Mouse (Mus musculus) heart, embryonic 12.5 days (tissue): ENCODE data around the gene Klhdc8b. TPM values are rescaled to one million over a fixed set of nuclear protein-coding genes. Genes with fewer than 3 reads are reported as not detected.
A peak's percentile ranks its signal among the peaks of the same experiment; 100 is the strongest.

ENCODE experiments used
- ATAC-seq: fragments of 200-750 bp; cut with Nextera tagmentation; 2 replicates; pipeline ENCODE4 v1.8.0; 2017; ENCODE audit warnings: moderate TSS enrichment, moderate library complexity; ENCODE audit not compliant: insufficient number of reproducible peaks, low FRiP score
- H3K27ac ChIP-seq: fragments of 300-500 bp; sonication (generic); 2 replicates; pipeline ENCODE4 v1.5.1; 2016; ENCODE audit warnings: mild to moderate bottlenecking, moderate library complexity; ENCODE audit not compliant: poor library complexity, severe bottlenecking
- H3K27me3 ChIP-seq: fragments of 300-500 bp; sonication (generic); replicated peaks from 2 replicates; pipeline ENCODE4 v1.6.1; 2016; ENCODE audit warnings: mild to moderate bottlenecking, moderate library complexity
- H3K36me3 ChIP-seq: fragments of 300-500 bp; sonication (generic); 2 replicates; pipeline ENCODE4 v1.6.1; 2016; ENCODE audit warnings: mild to moderate bottlenecking, moderate library complexity
- H3K4me1 ChIP-seq: fragments of 300-500 bp; sonication (generic); replicated peaks from 2 replicates; pipeline ENCODE4 v1.6.1; 2016; ENCODE audit warnings: mild to moderate bottlenecking
- H3K4me2 ChIP-seq: fragments of 300-500 bp; sonication (generic); 2 replicates; pipeline ENCODE4 v1.6.1; 2016; ENCODE audit warnings: mild to moderate bottlenecking, moderate library complexity
- H3K4me3 ChIP-seq: fragments of 300-500 bp; sonication (generic); 2 replicates; pipeline ENCODE4 v1.5.1; 2016; ENCODE audit warnings: mild to moderate bottlenecking
- H3K9ac ChIP-seq: fragments of 300-500 bp; sonication (generic); 2 replicates; pipeline ENCODE4 v1.6.1; 2016; ENCODE audit warnings: mild to moderate bottlenecking, moderate library complexity
- H3K9me3 ChIP-seq: fragments of 300-500 bp; sonication (generic); replicated peaks from 2 replicates; pipeline ENCODE4 v1.6.1; 2016; ENCODE audit warnings: mild to moderate bottlenecking, moderate library complexity
- WGBS: fragments of 180-500 bp; shearing (Covaris S2); methylation state at CpG from one replicate; pipeline ENCODE4 v1.1.7; 2016; 5-methylcytosine and 5-hydroxymethylcytosine counted together
- polyA plus RNA-seq: library from polyadenylated mRNA; unstranded; fragments of >200 nt; fragmentation: Nextera tagmentation; extraction: Ambion mirVana; gene quantifications from 2 replicates; pipeline ENCODE4 v1.2.1, GENCODE M21; 2016

Klhdc8b gene
- 96.5 and 99.1 TPM in 2 replicates for polyA plus RNA-seq

- peak within 1 kb of the TSS; percentile 84 for H3K9ac ChIP-seq
- H3K36me3 ChIP-seq, result peaks cover 39% of the 10 kb centered on the region
- H3K9me3 ChIP-seq, result no peaks in the 10 kb centered on the region
- H3K27me3 ChIP-seq, result no peaks in the 10 kb centered on the region; the same call in 1 of the 2 replicates
- H3K4me2 ChIP-seq, result peak within 1 kb of the TSS; percentile 96
- H3K4me3 ChIP-seq, result peak within 1 kb of the TSS; percentile 80
- ATAC-seq, result no peak
- 21% methylated on average over 11 of the region's 11 CpGs for WGBS
- peaks cover 15% of the 10 kb centered on the region for H3K4me1 ChIP-seq
- H3K27ac ChIP-seq, result peak within 1 kb of the TSS; percentile 82
Observed at GRCm38 (mm10) chr9:108461181-108461631, at the start of gene Klhdc8b. Gene Klhdc8b (minus strand): TSS chr9:108461581.

GRCm38 (mm10) chr9:108508776-108509175 is 47.4 kb upstream of the Klhdc8b start:
- peak overlapping the region; percentile 91 for H3K4me2 ChIP-seq
- H3K9me3 ChIP-seq, result no peaks in the 10 kb centered on the region
- H3K27ac ChIP-seq, result no peak overlapping the region
- no peaks in the 10 kb centered on the region for H3K27me3 ChIP-seq
- peaks cover 46% of the 10 kb centered on the region for H3K36me3 ChIP-seq
- peaks cover 14% of the 10 kb centered on the region for H3K4me1 ChIP-seq
- H3K4me3 ChIP-seq, result peak overlapping the region; percentile 76
- no peak for ATAC-seq
- 82% methylated on average over 7 of the region's 7 CpGs for WGBS
- peak overlapping the region; percentile 84 for H3K9ac ChIP-seq

- Histone ChIP-seq H3K27ac (peak within 1 kb of the TSS; percentile 49), H3K4me2 (peak within 1 kb of the TSS; percentile 91), H3K4me1 (peaks cover 14% of the 10 kb centered on the region), H3K27me3 (no peaks in the 10 kb centered on the region), H3K9ac (peak within 1 kb of the TSS; percentile 84), H3K4me3 (peak within 1 kb of the TSS; percentile 76), H3K36me3 (peaks cover 45% of the 10 kb centered on the region), H3K9me3 (no peaks in the 10 kb centered on the region)
- WGBS, result under 1% methylated on average over 37 of the region's 37 CpGs
- ATAC-seq, result peak; percentile 96
Observed at GRCm38 (mm10) chr9:108507619-108508434, 46.4 kb upstream of the Klhdc8b start, which contains the start of gene Qars. Gene Qars (plus strand): TSS chr9:108507706.

GRCm38 (mm10) chr9:108506901-108507300 is 45.5 kb upstream of the Klhdc8b start:
- Histone ChIP-seq H3K9ac (no peak overlapping the region), H3K27me3 (no peaks in the 10 kb centered on the region), H3K4me2 (peak overlapping the region; percentile 91; the same call in 1 of the 2 replicates), H3K27ac (no peak overlapping the region), H3K4me1 (peaks cover 14% of the 10 kb centered on the region), H3K4me3 (no peak overlapping the region), H3K36me3 (peaks cover 44% of the 10 kb centered on the region), H3K9me3 (no peaks in the 10 kb centered on the region)
- ATAC-seq, result no peak
- WGBS, result 84% methylated on average over 7 of the region's 7 CpGs

GRCm38 (mm10) chr9:108499943-108500342 is 38.6 kb upstream of the Klhdc8b start:
- no peaks in the 10 kb centered on the region for H3K4me1 ChIP-seq
- H3K9me3 ChIP-seq, result no peaks in the 10 kb centered on the region
- peaks cover 87% of the 10 kb centered on the region for H3K36me3 ChIP-seq
- H3K4me2 ChIP-seq, result no peak overlapping the region
- no peaks in the 10 kb centered on the region for H3K27me3 ChIP-seq
- no peak overlapping the region for H3K4me3 ChIP-seq
- no peak overlapping the region for H3K27ac ChIP-seq
- H3K9ac ChIP-seq, result no peak overlapping the region
- no peak for ATAC-seq
- WGBS, result 86% methylated on average over 15 of the region's 15 CpGs

GRCm38 (mm10) chr9:108499231-108499630 is 37.9 kb upstream of the Klhdc8b start:
- Histone ChIP-seq H3K9ac (no peak overlapping the region), H3K27ac (no peak overlapping the region), H3K4me2 (no peak overlapping the region), H3K4me1 (no peaks in the 10 kb centered on the region), H3K9me3 (no peaks in the 10 kb centered on the region), H3K4me3 (no peak overlapping the region), H3K27me3 (no peaks in the 10 kb centered on the region), H3K36me3 (peaks cover 94% of the 10 kb centered on the region)
- no peak for ATAC-seq
- WGBS, result 93% methylated on average over 7 of the region's 7 CpGs

GRCm38 (mm10) chr9:108494905-108495304 is 33.5 kb upstream of the Klhdc8b start:
- WGBS, result 81% methylated on average over 10 of the region's 10 CpGs
- ATAC-seq, result no peak
- Histone ChIP-seq H3K27ac (no peak overlapping the region), H3K9ac (no peak overlapping the region), H3K9me3 (no peaks in the 10 kb centered on the region), H3K4me1 (peaks cover 19% of the 10 kb centered on the region), H3K4me3 (no peak overlapping the region), H3K4me2 (no peak overlapping the region), H3K27me3 (no peaks in the 10 kb centered on the region), H3K36me3 (peaks cover 81% of the 10 kb centered on the region)

- peaks cover 25% of the 10 kb centered on the region for H3K4me1 ChIP-seq
- 95% methylated on average over 19 of the region's 19 CpGs for WGBS
- no peak overlapping the region for H3K4me3 ChIP-seq
- ATAC-seq, result no peak
- H3K9ac ChIP-seq, result no peak overlapping the region
- H3K27ac ChIP-seq, result no peak overlapping the region
- H3K36me3 ChIP-seq, result peaks cover 81% of the 10 kb centered on the region
- H3K27me3 ChIP-seq, result no peaks in the 10 kb centered on the region
- H3K4me2 ChIP-seq, result no peak overlapping the region
- H3K9me3 ChIP-seq, result no peaks in the 10 kb centered on the region
Observed at GRCm38 (mm10) chr9:108494146-108494825, 32.9 kb upstream of the Klhdc8b start.

- 95% methylated on average over 8 of the region's 8 CpGs for WGBS
- no peak for ATAC-seq
- H3K27me3 ChIP-seq, result no peaks in the 10 kb centered on the region
- no peak overlapping the region for H3K9ac ChIP-seq
- no peak overlapping the region for H3K4me2 ChIP-seq
- H3K4me1 ChIP-seq, result peaks cover 26% of the 10 kb centered on the region
- H3K27ac ChIP-seq, result no peak overlapping the region
- H3K36me3 ChIP-seq, result peaks cover 81% of the 10 kb centered on the region
- no peak overlapping the region for H3K4me3 ChIP-seq
- H3K9me3 ChIP-seq, result no peaks in the 10 kb centered on the region
Observed at GRCm38 (mm10) chr9:108493246-108493645, 31.9 kb upstream of the Klhdc8b start.

- peaks cover 26% of the 10 kb centered on the region for H3K4me1 ChIP-seq
- H3K4me2 ChIP-seq, result peak overlapping the region; percentile 93
- H3K27me3 ChIP-seq, result no peaks in the 10 kb centered on the region
- H3K4me3 ChIP-seq, result peak overlapping the region; percentile 97
- H3K36me3 ChIP-seq, result peaks cover 81% of the 10 kb centered on the region
- H3K9me3 ChIP-seq, result no peaks in the 10 kb centered on the region
- WGBS, result 80% methylated on average over 16 of the region's 16 CpGs
- H3K27ac ChIP-seq, result peak overlapping the region; percentile 3; the same call in 1 of the 2 replicates
- H3K9ac ChIP-seq, result peak overlapping the region; percentile 99
- ATAC-seq, result no peak
Observed at GRCm38 (mm10) chr9:108492043-108492750, 30.8 kb upstream of the Klhdc8b start.

GRCm38 (mm10) chr9:108491286-108491580 is 29.9 kb upstream of the Klhdc8b start:
- WGBS, result 4% methylated on average over 12 of the region's 12 CpGs
- Histone ChIP-seq H3K9me3 (no peaks in the 10 kb centered on the region), H3K4me3 (peak overlapping the region; percentile 97), H3K36me3 (peaks cover 81% of the 10 kb centered on the region), H3K9ac (peak overlapping the region; percentile 99), H3K27me3 (no peaks in the 10 kb centered on the region), H3K4me1 (peaks cover 26% of the 10 kb centered on the region), H3K4me2 (peak overlapping the region; percentile 93), H3K27ac (peak overlapping the region; percentile 98)
- ATAC-seq, result no peak
